Mouse (Mus musculus): Measurements from ENCODE around the gene Mad1l1. TPM values are rescaled to one million over a fixed set of nuclear protein-coding genes. Genes with fewer than 3 reads are reported as not detected.
A peak's percentile ranks its signal among the peaks of the same experiment; 100 is the strongest.
"Not testable (repeated sequence)": the region's sequence is repeated elsewhere in the genome, so short reads cannot be mapped to it uniquely, and the experiment has no call there.

Mad1l1 gene
- polyA plus RNA-seq (2014; fragmentation: Nextera tagmentation; extraction: Ambion mirVana): 41.8 and 42.3 TPM in 2 replicates

DNA sequence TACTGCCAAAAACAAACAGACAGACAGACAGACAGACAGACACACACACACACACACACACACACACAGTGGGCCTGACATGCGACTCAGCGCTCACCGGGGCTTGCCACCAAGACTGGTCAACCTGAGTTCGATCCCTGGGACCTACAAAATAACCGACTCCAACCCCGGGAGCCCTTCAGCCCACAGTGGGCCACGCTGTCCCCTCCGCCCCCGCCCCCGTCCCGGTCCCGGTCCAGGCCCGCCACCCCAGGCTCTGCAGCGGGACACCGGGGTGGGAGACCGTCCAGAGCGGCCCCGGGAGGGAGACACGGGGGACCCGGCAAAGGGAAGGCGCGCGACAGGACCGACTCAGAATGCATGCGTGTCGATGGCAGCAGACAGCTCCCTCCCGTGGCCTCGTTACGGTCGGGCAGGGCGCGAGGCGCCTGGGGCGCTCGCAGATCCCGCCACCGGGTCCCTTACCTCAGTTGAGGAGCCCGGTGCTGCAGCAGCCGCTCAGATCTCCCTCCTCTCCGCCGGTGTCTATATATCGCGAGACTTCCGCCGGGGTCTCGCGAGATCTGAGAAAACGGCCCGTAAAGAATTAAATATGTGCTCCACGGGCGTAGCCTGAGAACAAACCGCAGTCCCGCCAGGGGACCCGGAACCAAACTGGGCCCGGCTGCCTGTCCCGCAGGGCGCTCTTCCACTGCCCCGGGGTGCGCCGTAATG, at the start of gene Mad1l1, which contains the start of gene Nudt1:
Mad1l1 (minus strand) TSS at position 511 of the 714 bp plus-strand sequence.
Nudt1 (plus strand) TSS at position 615 of the 714 bp plus-strand sequence.
- H3K4me2 ChIP-seq (ENCODE audit: low read length): peak within 1 kb of the TSS; percentile 67

DNA sequence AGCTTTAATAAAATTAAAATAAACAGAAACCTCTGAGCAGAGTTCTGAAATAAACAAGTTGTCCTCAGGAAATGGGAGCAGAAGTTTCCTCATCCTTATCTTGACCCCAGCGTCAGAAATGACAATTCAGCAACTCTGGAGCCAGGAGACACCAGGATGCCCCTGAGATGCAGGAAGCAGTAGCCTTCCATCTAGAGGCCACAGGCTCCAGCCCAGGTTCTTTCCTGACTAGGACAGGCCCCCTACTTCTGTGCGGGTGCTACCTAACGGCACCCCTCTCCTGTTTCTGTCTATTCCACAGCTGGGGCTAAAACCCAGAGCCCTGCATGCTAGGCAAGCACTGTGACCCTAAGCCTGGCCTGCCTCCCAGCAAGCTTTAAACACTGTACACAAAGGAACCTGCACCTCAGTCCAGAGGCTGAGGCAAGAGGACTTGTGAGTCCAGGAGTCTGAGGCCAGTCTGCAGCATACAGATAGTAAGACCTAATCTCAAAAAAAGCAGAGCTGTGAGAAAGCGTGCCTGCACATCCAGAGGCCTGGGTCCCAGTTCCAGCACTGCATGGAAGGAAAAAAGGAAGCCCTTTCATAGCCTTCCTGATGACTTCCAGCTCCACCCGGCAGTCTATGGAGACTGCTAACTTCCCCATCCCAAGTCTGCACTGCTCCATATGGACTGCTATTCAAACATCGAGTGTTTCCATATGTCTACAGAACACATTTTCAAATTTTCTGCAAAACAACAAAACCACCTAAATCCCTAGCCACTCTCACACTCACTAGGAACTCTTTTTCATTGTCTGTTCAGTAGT, 49.3 kb upstream of the Mad1l1 start:
- no peak overlapping the region for H3K4me3 ChIP-seq (ENCODE audit: low read depth, low read length)
- H3K4me2 ChIP-seq (ENCODE audit: low read length): no peak overlapping the region
- no peaks in the 10 kb centered on the region for H3K36me3 ChIP-seq (ENCODE audit: control insufficient read depth, insufficient read depth, low read length)
- H3K27me3 ChIP-seq (replicated peaks; ENCODE audit: control insufficient read depth, insufficient read depth, low read length): no peaks in the 10 kb centered on the region
- H3K9ac ChIP-seq (ENCODE audit: low read length): no peak overlapping the region
- H3K27ac ChIP-seq (ENCODE audit: low read depth): no peak overlapping the region
- no peaks in the 10 kb centered on the region for H3K9me3 ChIP-seq (ENCODE audit: control insufficient read depth, low read length)
- peaks cover 12% of the 10 kb centered on the region for H3K4me1 ChIP-seq (replicated peaks; ENCODE audit: control insufficient read depth, insufficient read depth, low read length)
- 55% methylated on average over 6 of the region's 6 CpGs for WGBS
- ATAC-seq (replicated peaks; ENCODE audit: low FRiP score, low TSS enrichment, low read depth) (no peak), DNase-seq (ENCODE audit: low spot score) (no peak)

More for the DNA sequence above, at the start of gene Mad1l1, which contains the start of gene Nudt1:
- Histone ChIP-seq H3K9me3 (ENCODE audit: control insufficient read depth, low read length) (no peaks in the 10 kb centered on the region), H3K9ac (ENCODE audit: low read length) (peak within 1 kb of the TSS; percentile 99), H3K4me3 (ENCODE audit: low read depth, low read length) (peak within 1 kb of the TSS; percentile 88), H3K36me3 (ENCODE audit: control insufficient read depth, insufficient read depth, low read length) (no peaks in the 10 kb centered on the region), H3K27me3 (replicated peaks; ENCODE audit: control insufficient read depth, insufficient read depth, low read length) (no peaks in the 10 kb centered on the region), H3K27ac (ENCODE audit: low read depth) (peak within 1 kb of the TSS; percentile 79), H3K4me1 (replicated peaks; ENCODE audit: control insufficient read depth, insufficient read depth, low read length) (peaks cover 8% of the 10 kb centered on the region)
- ATAC-seq (replicated peaks; ENCODE audit: low FRiP score, low TSS enrichment, low read depth) (peak; percentile 92), DNase-seq (ENCODE audit: low spot score) (peak; percentile 96)
- WGBS: under 1% methylated on average over 59 of the region's 60 CpGs

DNA sequence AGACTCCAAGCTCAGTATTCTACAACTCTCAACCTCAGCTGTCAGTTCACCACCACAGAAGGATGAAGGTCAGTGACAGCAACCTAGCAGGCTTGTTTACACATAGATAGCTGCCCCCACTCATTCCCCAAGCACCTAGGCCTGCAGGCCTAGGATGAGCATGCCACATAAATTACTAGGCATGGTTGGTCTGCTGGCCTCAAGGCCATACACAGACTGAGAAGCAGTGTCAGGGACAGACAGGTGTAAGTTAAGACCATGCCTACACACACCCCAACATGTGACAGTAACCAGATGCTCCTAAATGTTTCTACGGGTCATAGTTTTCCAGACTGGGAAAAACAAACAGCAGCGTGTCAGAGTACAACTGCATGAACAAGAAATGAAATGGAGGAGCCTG, 48.1 kb upstream of the Mad1l1 start:
- H3K36me3 ChIP-seq (ENCODE audit: control insufficient read depth, insufficient read depth, low read length): no peaks in the 10 kb centered on the region
- no peaks in the 10 kb centered on the region for H3K9me3 ChIP-seq (ENCODE audit: control insufficient read depth, low read length)
- H3K27me3 ChIP-seq (replicated peaks; ENCODE audit: control insufficient read depth, insufficient read depth, low read length): no peaks in the 10 kb centered on the region
- no peak for DNase-seq (ENCODE audit: low spot score)
- H3K4me2 ChIP-seq (ENCODE audit: low read length): no peak overlapping the region
- no peak overlapping the region for H3K9ac ChIP-seq (ENCODE audit: low read length)
- WGBS: 37% methylated on average over 2 of the region's 2 CpGs
- no peak overlapping the region for H3K4me3 ChIP-seq (ENCODE audit: low read depth, low read length)
- H3K27ac ChIP-seq (ENCODE audit: low read depth): no peak overlapping the region
- H3K4me1 ChIP-seq (replicated peaks; ENCODE audit: control insufficient read depth, insufficient read depth, low read length): peaks cover 12% of the 10 kb centered on the region
- no peak for ATAC-seq (replicated peaks; ENCODE audit: low FRiP score, low TSS enrichment, low read depth)

DNA sequence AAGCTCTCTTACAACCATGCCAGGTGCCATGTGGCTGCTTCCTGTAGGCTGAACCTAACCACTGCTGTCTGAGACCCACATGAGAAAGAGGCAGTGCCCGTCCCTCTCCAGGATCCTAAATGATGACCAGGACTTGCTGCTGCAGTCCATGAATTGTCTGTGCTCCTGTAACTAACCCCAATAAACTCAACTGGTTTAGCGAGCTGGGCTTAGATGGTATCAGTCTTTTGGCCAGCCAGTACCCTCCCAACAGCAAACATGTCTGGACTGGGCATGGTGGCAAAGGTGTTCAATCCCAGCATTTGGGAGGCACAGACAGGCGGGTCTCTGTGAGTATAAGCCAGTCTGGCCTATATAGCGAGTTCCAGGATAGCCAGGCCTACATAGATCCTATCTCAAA, 47.6 kb upstream of the Mad1l1 start:
- no peak overlapping the region for H3K4me2 ChIP-seq (ENCODE audit: low read length)
- no peak overlapping the region for H3K27ac ChIP-seq (ENCODE audit: low read depth)
- 86% methylated on average over 4 of the region's 4 CpGs for WGBS
- H3K4me1 ChIP-seq (replicated peaks; ENCODE audit: control insufficient read depth, insufficient read depth, low read length): peaks cover 12% of the 10 kb centered on the region
- no peak overlapping the region for H3K9ac ChIP-seq (ENCODE audit: low read length)
- H3K4me3 ChIP-seq (ENCODE audit: low read depth, low read length): no peak overlapping the region
- DNase-seq (ENCODE audit: low spot score) (no peak), ATAC-seq (replicated peaks; ENCODE audit: low FRiP score, low TSS enrichment, low read depth) (no peak)
- H3K27me3 ChIP-seq (replicated peaks; ENCODE audit: control insufficient read depth, insufficient read depth, low read length): no peaks in the 10 kb centered on the region
- H3K36me3 ChIP-seq (ENCODE audit: control insufficient read depth, insufficient read depth, low read length): no peaks in the 10 kb centered on the region
- H3K9me3 ChIP-seq (ENCODE audit: control insufficient read depth, low read length): no peaks in the 10 kb centered on the region

DNA sequence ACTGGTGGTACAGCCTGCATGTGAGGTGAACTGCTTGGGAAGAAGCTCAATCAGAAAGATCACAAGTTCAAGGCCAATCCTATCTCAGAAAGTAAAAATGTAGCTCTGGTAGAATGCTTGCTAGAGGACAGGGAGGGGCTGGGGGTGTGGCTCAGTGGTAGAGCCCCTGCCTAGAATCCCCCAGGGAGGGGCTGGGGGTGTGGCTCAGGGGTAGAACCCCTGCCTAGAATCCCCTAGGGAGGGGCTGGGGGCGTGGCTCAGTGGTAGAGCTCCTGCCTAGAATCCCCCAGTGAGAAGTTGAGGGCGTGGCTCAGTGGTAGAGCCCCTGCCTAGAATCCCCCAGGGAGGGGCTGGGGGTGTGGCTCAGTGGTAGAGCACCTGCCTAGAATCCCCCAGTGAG, 46.8 kb upstream of the Mad1l1 start:
- H3K27me3 ChIP-seq (replicated peaks; ENCODE audit: control insufficient read depth, insufficient read depth, low read length); H3K9me3 ChIP-seq (ENCODE audit: control insufficient read depth, low read length); H3K9ac ChIP-seq (ENCODE audit: low read length); H3K36me3 ChIP-seq (ENCODE audit: control insufficient read depth, insufficient read depth, low read length); ATAC-seq (replicated peaks; ENCODE audit: low FRiP score, low TSS enrichment, low read depth); DNase-seq (ENCODE audit: low spot score); H3K27ac ChIP-seq (ENCODE audit: low read depth); H3K4me2 ChIP-seq (ENCODE audit: low read length); H3K4me3 ChIP-seq (ENCODE audit: low read depth, low read length): not testable (repeated sequence)
- 92% methylated on average over 2 of the region's 2 CpGs for WGBS
- peaks cover 12% of the 10 kb centered on the region for H3K4me1 ChIP-seq (replicated peaks; ENCODE audit: control insufficient read depth, insufficient read depth, low read length)

DNA sequence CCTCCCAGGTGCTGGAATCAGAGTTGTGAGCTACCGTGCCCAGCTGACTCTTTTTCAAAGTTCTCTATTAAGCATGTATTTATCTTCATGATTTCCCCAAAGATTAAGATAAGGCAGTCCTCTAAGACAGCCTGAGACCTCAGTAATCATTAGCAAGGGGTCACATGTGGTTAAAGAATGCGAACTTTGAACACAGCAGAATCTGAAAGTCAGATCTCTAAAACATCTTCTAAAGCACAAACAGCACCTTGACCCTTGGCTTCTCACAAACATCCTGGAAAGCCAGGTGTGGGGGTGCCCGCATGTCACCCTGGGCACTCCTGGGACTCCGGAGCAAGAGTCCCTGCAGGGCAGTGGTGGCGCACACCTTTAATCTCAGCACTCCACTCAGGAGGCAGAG, 43.1 kb upstream of the Mad1l1 start:
- DNase-seq (ENCODE audit: low spot score) (no peak), ATAC-seq (replicated peaks; ENCODE audit: low FRiP score, low TSS enrichment, low read depth) (no peak)
- Histone ChIP-seq H3K9ac (ENCODE audit: low read length) (no peak overlapping the region), H3K4me3 (ENCODE audit: low read depth, low read length) (no peak overlapping the region), H3K27ac (ENCODE audit: low read depth) (no peak overlapping the region), H3K36me3 (ENCODE audit: control insufficient read depth, insufficient read depth, low read length) (0 out of 2 replicates have a peak, but pooled peaks cover 1% of the 10 kb centered on the region), H3K4me2 (ENCODE audit: low read length) (no peak overlapping the region), H3K4me1 (replicated peaks; ENCODE audit: control insufficient read depth, insufficient read depth, low read length) (peaks cover under 1% of the 10 kb centered on the region; the same call in 1 of the 2 replicates), H3K9me3 (ENCODE audit: control insufficient read depth, low read length) (0 out of 2 replicates have a peak, but pooled peaks cover 2% of the 10 kb centered on the region), H3K27me3 (replicated peaks; ENCODE audit: control insufficient read depth, insufficient read depth, low read length) (no peaks in the 10 kb centered on the region)
- WGBS: 76% methylated on average over 5 of the region's 5 CpGs

DNA sequence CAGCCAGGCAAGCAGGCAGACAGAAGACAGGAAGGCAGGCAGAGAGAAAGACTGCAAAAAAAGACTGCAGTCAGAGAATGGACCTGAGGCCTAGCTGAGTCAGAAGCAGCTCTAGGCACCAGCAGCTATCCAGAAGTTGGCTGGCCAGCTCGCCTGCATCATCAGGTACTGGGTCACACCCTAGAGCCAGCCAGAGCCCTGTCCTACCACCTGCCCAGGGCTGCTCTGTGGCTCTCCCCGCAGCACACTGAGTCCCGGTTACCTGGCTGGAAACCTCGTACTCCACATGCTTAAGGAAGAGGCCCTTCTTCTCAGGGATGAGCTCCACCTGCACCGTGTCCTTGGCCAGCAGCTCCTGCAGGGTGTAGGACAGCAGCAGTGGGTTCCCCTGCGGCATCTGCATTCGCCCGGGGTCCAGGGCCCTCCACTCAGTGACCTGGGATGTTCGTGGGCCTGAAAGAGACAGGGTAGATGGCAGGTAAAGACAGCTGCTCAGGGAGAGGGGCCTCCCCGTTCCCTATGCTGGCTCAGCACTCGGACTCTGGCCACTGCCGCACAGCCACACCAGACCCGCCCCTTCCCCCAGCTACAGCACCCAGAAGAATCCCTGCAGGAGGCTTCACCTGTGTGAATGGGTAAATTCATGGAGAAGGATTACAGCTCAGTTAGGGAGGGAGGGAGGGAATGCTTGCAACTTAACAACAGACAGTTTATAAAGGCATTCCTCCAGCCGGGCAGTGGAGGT, 38.8 kb upstream of the Mad1l1 start:
- H3K9ac ChIP-seq (ENCODE audit: low read length): no peak overlapping the region
- no peak overlapping the region for H3K4me2 ChIP-seq (ENCODE audit: low read length)
- ATAC-seq (replicated peaks; ENCODE audit: low FRiP score, low TSS enrichment, low read depth) (no peak; the same call in 1 of the 2 replicates), DNase-seq (ENCODE audit: low spot score) (no peak)
- no peaks in the 10 kb centered on the region for H3K4me1 ChIP-seq (replicated peaks; ENCODE audit: control insufficient read depth, insufficient read depth, low read length)
- H3K27ac ChIP-seq (ENCODE audit: low read depth): no peak overlapping the region
- WGBS: 77% methylated on average over 14 of the region's 14 CpGs
- H3K36me3 ChIP-seq (ENCODE audit: control insufficient read depth, insufficient read depth, low read length): peaks cover 20% of the 10 kb centered on the region
- H3K27me3 ChIP-seq (replicated peaks; ENCODE audit: control insufficient read depth, insufficient read depth, low read length): no peaks in the 10 kb centered on the region
- H3K4me3 ChIP-seq (ENCODE audit: low read depth, low read length): no peak overlapping the region
- H3K9me3 ChIP-seq (ENCODE audit: control insufficient read depth, low read length): 0 out of 2 replicates have a peak, but pooled peaks cover 2% of the 10 kb centered on the region

DNA sequence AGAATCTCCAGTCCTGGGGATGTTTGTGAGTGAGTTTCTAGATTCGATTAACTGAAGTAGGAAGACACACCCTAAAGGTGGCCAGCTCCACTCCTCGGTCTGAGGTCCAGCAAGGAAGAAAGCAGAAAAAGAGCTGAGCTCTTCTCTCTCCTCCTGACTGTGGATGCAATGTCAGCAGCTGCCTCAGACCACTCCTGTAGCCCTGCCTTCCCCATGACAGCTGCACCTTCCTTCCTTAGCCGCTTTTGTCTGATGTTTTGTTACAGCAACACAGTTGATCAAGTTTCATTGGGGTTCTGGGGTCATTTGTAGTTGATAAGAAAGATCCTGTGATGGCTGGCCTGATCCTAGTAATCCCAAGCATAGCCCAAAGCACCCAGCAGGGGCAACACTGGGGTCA, 36.1 kb upstream of the Mad1l1 start:
- H3K9me3 ChIP-seq (ENCODE audit: control insufficient read depth, low read length): no peaks in the 10 kb centered on the region
- no peak overlapping the region for H3K4me3 ChIP-seq (ENCODE audit: low read depth, low read length)
- no peak overlapping the region for H3K27ac ChIP-seq (ENCODE audit: low read depth)
- no peaks in the 10 kb centered on the region for H3K4me1 ChIP-seq (replicated peaks; ENCODE audit: control insufficient read depth, insufficient read depth, low read length)
- 91% methylated on average over 3 of the region's 3 CpGs for WGBS
- DNase-seq (ENCODE audit: low spot score) (no peak), ATAC-seq (replicated peaks; ENCODE audit: low FRiP score, low TSS enrichment, low read depth) (no peak)
- H3K9ac ChIP-seq (ENCODE audit: low read length): no peak overlapping the region
- H3K4me2 ChIP-seq (ENCODE audit: low read length): no peak overlapping the region
- peaks cover 40% of the 10 kb centered on the region for H3K36me3 ChIP-seq (ENCODE audit: control insufficient read depth, insufficient read depth, low read length)
- H3K27me3 ChIP-seq (replicated peaks; ENCODE audit: control insufficient read depth, insufficient read depth, low read length): no peaks in the 10 kb centered on the region

Data from intestine, embryonic 14.5 days (tissue).